Mouse (Mus musculus): ENCODE results near the gene Cdc34.

DNA sequence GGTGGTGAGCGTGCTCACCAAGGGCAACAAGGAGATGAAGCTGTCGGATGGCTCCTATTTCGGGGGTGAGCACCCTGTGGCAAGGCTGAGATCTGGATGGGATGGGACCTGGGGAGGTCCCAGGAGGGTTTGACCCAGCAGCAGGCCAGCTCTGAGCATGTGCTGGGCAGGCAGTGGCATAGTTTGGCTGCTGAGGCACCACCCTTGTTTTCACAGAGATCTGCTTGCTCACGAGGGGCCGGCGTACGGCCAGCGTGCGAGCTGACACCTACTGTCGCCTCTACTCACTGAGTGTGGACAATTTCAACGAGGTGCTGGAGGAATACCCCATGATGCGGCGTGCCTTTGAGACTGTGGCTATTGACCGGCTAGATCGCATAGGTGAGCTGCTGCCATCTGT lies 51.9 kb downstream of the Cdc34 start:
- TF ChIP-seq CTCF (IDR thresholded peaks at IDR 0.05; ENCODE audit: borderline replicate concordance, insufficient read depth, low read length) (no peak), POLR2A (IDR thresholded peaks at IDR 0.05; ENCODE audit: low read depth, low read length) (no peak)
